Mouse (Mus musculus): ENCODE measurements around the gene Hint2.

DNA sequence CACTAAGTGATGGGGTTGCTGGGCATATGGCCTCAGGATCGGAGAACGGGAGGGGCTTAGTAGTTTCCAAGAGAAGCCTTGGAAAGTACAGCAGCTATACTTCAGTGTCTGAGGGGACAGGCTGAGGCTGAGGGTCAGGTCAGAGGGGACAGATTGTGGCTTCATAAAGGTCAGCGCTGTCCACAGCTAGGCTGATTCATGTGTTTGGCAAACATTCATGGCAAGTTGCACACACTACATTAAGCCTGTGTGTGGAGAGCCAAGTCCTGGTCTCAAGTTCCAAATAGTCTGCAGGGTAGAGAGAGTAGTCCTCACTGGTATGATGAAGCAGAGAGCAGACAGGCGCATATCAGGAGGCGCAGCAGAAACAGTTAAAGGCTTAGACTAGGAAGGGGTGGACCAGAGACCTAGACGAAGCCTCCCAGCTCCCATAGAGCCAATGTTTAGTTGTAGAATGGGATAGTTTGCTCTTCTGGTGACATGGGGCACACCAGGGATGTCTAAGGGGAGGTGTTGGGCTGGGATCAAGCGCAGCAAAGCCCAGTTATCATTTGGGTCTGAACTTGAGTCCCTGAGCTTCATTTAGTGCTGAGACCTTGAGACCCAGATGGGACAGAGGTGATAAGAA, 23.3 kb upstream of the Hint2 start:
- no peak for TF ChIP-seq CTCF (IDR thresholded peaks at IDR 0.05; ENCODE audit: control insufficient read depth, insufficient read depth, insufficient read length)
- TF ChIP-seq CEBPB (IDR thresholded peaks at IDR 0.05; ENCODE audit: low read depth) = no peak
